Mouse (Mus musculus): ENCODE measurements around the gene Iqcf5.
A peak's percentile ranks its signal among the peaks of the same experiment; 100 is the strongest.

Gene Iqcf5

DNA sequence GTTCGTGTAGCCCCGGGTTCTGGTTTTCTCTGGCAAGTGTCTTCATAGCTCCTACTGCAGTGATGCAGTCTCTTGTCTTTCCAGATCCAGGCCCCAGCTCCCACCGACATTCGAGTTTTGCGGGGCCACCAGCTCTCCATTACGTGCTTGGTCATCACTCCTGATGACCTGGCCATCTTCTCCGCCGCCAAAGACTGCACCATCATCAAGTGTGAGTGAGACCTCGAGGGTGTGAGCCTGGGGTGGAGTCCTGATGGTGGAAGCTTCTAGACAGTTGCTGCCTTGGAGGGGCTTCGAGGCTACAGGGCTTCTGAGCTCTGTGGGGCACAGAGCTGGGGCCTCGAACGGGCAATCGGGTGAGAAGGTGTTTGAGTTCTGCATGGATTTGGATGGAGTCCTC, 32.7 kb upstream of the Iqcf5 start:
- peak in 1 of 2 experiments; percentile 26 for DNase-seq

DNA sequence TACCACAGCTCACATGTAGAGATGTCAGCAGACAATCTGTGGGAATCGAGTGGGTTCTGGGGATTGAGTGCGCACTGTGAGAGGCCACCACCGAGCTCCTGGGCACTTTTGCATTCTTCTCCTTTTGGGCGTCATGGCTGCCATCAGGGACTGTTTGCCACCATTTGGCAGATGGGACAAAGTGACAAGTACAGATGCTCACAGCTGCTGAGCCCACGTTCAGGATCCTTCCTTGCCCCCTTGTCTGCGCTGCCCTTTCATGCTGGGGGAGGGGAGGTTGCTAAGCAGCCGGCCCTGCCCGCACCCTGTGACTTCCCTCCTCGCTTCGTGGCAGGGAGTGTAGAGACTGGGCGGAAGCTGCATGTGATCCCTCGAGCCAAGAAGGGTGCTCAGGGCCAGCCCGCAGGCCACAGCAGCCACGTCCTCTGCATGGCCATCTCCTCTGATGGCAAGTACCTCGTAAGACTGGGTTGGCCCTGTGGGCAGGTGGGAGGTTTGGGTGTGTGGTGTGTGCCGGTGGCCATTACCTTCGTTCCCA, 31.7 kb upstream of the Iqcf5 start:
- peak in 1 of 2 experiments; percentile 29 for DNase-seq

DNA sequence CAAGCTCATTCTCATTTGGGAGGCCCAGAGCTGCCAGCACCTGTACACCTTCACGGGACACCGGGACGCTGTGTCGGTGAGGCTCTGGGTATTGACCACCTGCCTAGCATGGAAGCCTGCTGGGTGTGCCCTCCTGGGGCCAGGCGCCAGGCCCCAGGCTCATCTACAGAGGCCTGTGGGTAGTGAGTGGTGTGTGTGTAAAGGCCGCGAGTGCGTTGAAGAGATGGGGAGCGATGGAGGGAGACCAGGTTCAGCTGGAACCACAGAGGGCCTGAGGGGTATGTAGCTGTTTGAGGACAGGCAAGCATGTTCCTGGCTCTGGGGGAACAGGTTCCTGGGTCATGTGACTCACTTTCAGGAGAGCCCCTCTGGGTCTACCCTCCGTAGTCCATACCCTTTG, 31.2 kb upstream of the Iqcf5 start:
- DNase-seq: peak in 1 of 2 experiments; percentile 28

DNA sequence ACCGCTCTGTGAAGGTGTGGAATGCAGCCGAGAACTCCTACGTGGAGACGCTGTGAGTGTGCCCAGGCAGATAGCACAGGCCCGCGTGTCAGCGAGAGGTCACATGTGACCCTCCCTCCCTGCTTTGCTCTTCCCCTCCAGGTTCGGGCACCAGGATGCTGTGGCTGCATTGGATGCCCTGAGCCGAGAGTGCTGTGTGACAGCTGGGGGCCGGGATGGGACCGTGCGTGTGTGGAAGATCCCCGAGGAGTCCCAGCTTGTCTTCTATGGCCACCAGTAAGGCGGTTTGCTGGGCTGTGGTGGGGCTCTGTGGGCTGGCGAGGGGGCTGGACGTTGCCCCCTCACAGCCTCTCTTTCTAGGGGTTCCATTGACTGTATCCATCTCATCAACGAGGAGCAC, 30.8 kb upstream of the Iqcf5 start:
- DNase-seq: peak in 1 of 2 experiments; percentile 33

DNA sequence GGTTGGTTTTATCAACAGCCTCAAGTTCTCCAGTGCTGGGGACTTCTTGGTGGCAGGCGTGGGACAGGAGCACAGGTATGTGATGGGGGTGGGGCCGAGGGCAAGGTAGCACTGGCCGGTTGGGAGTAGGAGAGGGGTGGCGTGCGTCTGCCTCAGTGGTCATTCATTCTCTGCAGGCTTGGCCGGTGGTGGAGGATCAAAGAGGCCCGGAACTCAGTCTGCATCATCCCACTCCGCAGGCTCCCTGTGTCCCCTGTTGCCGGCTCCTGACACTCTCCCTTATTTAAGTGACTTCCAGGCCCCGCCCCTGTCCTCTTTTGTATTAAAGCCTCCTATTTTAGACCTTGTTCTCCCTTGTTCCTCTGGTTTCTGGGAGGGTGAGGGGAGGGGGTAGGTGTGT, 29.3 kb upstream of the Iqcf5 start:
- peak in 1 of 2 experiments; percentile 36 for DNase-seq

DNA sequence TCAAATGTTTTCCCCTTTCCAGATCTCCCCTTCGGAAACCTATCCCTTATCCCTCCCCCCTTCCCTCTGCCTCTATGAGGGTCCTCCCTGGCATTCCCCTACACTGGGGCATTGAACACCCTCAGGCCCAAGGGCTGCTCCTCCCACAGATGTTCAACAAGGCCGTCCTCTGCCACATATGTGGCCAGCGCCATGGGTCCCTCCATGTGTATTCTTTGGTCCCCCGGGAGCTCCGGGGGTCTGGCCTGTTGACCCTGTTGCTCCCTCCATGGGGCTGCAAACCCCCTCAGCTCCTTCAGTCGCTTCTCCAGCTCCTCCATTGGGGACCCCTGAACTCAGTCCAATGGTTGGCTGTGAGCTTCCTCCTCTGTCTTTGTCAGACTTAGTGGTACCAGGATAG, 26.8 kb upstream of the Iqcf5 start:
- peak in 1 of 2 experiments; percentile 24 for DNase-seq

DNA sequence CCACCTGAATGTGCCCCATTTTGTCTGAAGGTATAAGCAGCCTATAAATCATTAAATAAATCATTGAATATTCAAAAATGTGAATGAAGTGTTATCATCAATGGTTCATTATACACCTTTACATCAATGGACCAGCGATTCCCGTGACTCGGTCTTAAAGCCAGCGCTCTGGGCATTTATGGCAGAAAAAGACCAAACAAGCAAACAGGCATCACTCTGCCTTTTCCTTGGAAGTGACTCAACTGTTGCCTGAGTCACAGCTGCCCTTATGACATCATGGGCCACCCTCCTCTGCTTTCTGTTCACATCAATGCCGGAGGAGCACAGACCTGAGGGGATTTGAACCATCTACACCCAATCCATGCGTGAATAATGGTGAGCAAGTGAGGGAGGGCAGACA, 14.7 kb upstream of the Iqcf5 start, which contains the start of gene Iqcf1:
Gene Iqcf1 (plus strand): TSS at position 301 of the 400 bp plus-strand sequence.
- peak in 1 of 2 experiments; percentile 19 for DNase-seq

DNA sequence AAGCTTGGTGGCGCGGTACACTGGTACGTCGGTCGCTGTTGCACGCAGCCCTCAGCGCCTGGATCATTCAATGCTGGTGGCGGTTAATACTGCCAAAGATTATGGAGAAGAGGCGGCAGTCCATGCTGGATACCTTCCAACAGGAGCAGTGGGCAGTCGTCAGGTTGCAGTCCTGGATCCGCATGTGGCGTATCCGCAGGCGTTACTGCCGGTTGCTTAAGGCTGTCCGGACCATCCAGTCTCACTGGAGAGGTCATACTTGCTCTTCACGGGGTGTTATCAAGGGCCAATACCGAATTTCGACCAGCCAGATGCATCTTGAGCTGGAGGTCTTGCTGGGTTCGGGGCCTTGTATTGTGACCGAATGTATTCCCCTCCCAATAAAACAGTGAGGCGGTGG, 12.5 kb upstream of the Iqcf5 start:
- peak in 1 of 2 experiments; percentile 21 for DNase-seq

DNA sequence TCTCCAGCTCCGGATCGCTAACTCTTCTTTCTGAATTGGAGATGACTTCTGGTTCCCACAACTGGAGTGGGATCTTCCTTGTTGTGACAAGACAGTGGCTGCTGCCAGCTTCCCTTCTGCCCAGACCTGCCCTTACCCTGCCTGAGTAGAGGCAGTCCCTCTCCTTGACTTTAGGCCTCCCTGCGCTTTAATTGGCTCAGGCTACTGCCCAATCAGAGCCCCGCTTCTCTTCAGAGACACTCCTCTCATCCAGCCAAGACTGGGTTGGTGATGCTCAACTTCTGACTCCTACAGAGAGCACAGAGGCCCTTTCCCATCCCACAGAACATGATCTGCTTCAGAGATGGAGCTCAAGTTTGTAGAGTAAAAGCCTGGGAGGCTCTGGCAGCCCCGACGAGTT, 10.1 kb upstream of the Iqcf5 start:
- DNase-seq: no peak

DNA sequence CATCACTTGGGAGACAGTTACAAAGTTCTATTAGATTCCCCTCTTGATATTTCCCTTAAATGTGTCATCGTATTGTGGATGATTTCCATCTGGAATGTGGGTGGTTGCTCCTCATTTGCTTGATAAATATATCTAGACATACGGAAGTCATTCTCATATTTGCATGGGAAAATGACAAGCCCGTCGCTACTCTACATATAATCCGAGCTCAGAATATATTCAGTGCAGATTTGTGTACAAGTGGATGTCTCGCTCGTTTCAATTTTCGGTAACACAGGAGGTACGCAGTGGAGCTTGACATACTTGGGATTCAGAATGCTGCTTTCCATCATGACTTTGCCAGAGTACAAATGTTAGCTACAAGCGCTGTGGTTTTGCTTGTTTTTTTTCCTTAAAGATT, 5.0 kb upstream of the Iqcf5 start:
- no peak for DNase-seq

DNA sequence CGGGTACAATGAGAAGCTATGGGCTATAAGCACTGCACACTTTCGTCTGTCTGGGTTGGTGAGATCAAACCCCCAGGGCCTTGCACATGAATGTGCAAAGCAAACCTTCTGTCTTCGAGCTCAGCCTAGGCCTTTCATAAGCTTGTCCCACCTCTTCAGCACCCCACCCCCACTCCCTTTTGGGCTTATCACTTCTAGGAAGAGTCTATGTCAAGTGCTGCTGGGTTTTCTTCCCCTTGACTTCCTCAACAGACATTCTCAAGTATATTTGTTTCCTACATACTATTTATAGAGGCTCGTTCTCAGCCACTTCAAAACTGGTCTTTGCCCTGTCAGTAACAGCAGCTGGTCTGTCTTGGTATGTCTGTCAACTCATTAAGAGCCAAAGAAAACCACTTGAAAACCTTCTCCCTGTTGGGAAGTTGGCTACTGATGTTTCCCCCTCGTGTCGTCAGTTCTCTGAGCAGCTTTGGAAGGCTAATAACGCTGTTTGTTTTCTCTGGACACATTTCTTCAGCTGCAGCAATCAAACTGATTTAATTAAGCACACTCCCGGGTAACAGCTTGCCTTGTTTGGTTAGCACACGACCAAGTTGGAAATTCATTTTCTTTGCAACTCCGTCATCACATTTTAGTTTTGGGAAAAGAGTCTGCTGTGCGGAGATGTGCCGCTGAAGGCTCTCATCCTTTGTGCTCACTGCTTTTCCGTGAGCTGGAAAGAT, 1.5 kb upstream of the Iqcf5 start:
- DNase-seq: no peak

DNA sequence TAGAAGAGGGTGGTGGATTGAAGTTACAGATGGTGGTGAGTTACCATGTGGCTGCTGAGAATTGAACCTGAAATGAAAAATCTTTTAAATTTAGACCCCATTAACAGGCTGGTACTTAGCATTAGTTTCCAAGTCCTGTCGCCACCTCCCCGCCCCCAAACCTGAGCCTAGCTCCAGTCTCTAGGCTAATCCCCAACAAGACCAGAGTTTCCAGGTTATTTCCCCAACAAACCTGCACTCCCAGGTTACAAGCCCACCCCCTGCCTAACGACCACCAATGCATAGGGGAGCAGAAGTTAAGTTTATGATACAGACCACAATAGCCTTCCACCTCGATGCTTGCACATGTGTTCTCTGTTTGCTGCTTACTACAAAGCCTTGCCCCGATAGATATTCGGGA, 807 bp upstream of the Iqcf5 start:
- DNase-seq: no peak

DNA sequence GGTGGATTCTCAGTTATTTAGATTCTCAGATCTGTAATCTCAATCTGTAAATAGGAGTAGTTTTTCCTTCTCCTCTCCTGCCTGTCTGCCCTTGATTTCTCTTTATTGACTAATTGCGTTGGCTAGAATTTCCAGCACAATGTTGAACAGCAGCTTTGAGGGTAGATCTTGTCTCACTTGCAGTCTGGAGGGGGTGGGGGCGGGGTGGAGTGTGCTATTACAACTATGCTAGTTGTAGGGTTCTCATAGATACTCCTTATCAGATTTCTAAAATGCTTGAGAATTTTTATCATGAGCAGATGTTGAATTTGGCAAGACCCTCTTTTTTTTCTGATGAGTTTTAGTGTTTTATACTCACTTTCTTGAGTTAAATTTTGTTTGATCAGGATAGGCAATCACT, 5.1 kb downstream of the Iqcf5 start:
- DNase-seq: no peak

DNA sequence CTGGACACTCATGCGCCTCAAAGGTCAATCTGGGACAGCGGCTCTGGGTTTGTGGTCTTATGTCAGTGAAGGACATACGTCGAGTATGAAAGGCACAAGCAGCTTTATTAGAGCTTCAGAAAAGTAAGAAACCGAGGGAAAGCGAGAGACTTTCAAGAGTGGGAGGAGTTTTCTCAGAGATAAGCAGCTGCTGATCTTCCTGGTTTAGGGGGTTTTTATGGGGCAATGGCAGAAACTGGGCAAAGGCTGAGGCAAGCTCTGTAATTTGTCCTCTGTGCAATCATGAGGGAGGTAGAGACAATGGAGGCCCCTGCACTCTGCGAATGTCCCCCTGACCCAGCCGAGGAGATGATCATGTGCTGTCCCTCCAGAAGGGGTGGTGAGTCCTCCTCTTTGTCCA, 5.5 kb downstream of the Iqcf5 start:
- no peak for DNase-seq

DNA sequence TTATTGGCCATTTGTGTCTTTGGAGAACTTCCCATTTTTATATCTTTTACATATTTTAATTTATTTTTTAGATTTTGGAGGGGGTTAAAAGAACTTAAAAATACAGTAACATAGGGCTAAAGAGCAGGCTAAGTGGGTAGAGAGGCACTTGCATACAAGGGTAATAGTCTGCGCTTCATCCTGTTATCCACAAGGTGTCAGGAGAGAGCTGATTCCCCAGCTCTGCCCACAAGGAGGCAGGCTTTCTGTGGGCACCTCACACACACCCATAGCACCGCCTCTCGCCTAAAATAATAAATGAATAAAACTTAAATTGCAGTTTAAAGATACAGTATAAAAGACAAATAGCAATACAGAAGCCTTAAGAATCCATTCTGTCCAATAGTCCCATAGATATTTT, 17.5 kb downstream of the Iqcf5 start:
- DNase-seq: peak in 1 of 2 experiments; percentile 7

DNA sequence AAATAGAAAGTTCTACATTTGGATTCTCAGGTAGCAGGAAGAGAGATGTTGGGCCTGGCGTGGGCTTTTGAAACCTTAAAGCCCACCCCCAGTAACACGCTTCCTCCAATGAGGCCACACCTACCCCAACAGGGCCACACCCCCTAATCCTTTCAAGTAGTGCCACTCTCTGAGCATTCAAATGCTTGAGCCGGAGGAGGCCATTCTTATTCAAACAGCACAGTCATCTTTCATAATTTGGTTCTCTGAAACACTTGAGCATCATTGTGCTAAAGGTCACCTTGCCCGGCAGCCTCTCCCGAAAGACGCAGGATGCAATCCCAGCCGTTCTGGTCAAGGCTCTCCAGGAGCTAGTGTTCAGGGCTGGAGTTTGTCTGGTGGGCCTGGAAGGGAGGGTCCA, 19.9 kb downstream of the Iqcf5 start:
- DNase-seq: no peak

DNA sequence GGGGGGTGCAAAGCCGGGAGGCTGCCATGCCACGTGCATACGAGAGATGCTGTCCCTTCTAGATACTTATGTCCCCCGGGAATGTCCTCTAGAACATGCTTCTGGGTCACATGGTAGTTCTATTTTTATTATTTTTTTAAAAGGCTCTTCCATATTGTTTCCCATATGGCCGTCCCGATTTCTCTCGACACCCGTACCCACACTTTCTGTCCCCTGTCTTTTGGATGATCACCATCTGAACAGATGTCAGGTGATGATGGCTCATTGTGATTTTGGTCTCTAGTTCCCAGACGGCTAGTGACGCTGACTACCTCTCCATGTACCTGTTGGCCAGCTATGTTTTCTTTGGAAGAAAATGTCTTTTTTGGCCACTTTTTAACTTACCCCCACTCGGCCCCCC, 20.6 kb downstream of the Iqcf5 start:
- DNase-seq: no peak

DNA sequence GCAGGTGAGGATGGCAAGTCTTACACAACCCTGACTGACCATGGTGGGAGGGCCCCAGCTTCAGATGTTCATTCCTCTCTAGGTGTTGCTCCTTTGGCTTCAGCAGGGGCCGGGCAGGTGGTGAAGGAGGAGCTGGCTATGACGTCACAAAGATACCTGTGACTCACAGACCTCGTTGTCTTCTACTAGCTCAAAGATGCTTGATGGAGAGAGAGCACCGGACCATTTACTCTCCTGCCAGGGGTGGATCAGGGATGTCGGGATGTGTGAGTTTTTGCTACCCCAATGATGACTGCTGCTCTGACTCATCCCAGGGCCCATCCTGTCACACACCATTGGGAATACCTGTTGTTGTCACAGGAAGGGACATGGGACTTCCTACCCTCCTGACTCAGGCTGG, 47.2 kb downstream of the Iqcf5 start, which contains the start of gene Iqcf3:
Gene Iqcf3 (minus strand): TSS at position 101 of the 400 bp plus-strand sequence.
- no peak for DNase-seq

DNA sequence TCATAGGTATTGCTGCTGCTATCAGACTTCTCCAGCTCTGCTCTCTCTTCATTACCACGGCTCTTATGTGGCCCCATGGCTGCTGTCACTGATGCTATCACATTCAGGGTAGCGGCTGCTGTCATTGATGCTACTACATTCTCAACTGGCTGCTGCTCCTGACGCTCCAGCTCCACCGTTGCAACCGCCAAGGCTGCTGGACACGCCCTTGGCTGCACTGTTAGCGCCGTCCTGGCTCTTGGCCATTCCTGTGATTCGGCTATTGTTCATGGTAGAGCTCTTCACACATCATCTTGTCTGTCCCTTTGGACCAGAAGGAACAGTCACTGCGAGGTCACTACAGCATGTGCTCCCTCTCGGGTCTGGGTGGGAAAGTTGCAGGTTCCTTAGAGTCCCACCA, 47.9 kb downstream of the Iqcf5 start:
- no peak for DNase-seq

DNA sequence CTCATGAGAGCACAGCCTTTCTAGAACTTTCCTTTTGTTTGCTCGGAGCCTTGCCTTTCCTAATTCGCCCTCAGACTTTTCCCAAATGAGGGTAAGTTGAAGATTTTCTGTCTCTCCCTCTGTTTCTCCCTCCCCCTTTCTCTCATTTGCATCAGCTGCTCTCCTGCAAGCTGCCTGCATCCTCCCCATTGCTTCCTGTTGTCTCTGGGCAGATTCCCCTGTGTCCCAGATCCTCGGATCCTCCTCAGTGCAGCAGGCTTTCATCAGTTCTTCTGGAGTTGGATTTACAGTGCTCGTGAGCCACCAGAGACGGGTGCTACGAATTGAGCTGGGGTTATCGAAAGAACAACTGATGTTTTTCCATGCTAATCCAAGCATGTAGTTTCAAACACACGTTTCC, 49.7 kb downstream of the Iqcf5 start:
- peak in 1 of 2 experiments; percentile 5 for DNase-seq
